Mouse (Mus musculus) liver, adult (tissue): ENCODE data around the gene Snapc4.

ENCODE experiments used
- GATA4 ChIP-seq: IDR thresholded peaks from 2 replicates; pipeline ENCODE4 v1.6.1; 2014; ENCODE audit warnings: mild to moderate bottlenecking, low read length; ENCODE audit not compliant: insufficient replicate concordance

The Snapc4 gene

GRCm38 (mm10) chr2:26380131-26380771 lies at the start of gene Snapc4:
Snapc4 (minus strand) TSS chr2:26380653.
- TF ChIP-seq GATA4 = no peak

GRCm38 (mm10) chr2:26429851-26430250 lies 49.4 kb upstream of the Snapc4 start:
- TF ChIP-seq GATA4 = no peak

- TF ChIP-seq GATA4 = no peak
These were observed 44.1 kb upstream of the Snapc4 start for GRCm38 (mm10) chr2:26424541-26424940.

GRCm38 (mm10) chr2:26423086-26423485 lies 42.6 kb upstream of the Snapc4 start:
- TF ChIP-seq GATA4 = no peak

- TF ChIP-seq GATA4 = no peak
These were observed 41.5 kb upstream of the Snapc4 start for GRCm38 (mm10) chr2:26421969-26422368.

- TF ChIP-seq GATA4 = no peak
These were observed 37.7 kb upstream of the Snapc4 start for GRCm38 (mm10) chr2:26418120-26418519.

- TF ChIP-seq GATA4 = no peak
These were observed 36.6 kb upstream of the Snapc4 start for GRCm38 (mm10) chr2:26417066-26417465.

GRCm38 (mm10) chr2:26410931-26411411 lies 30.5 kb upstream of the Snapc4 start:
- 0 out of 2 replicates have a peak, but pooled peaks have one; percentile 37 for TF ChIP-seq GATA4

GRCm38 (mm10) chr2:26410091-26410490 lies 29.6 kb upstream of the Snapc4 start:
- no peak for TF ChIP-seq GATA4

GRCm38 (mm10) chr2:26409362-26409761 lies 28.9 kb upstream of the Snapc4 start:
- no peak for TF ChIP-seq GATA4

- TF ChIP-seq GATA4 = peak; percentile 52; the same call in 1 of the 2 replicates
These were observed 28.3 kb upstream of the Snapc4 start, which contains the start of gene Inpp5e for GRCm38 (mm10) chr2:26408515-26409356. Inpp5e (minus strand) TSS chr2:26409203.

GRCm38 (mm10) chr2:26403306-26403705 lies 22.9 kb upstream of the Snapc4 start:
- TF ChIP-seq GATA4 = no peak

GRCm38 (mm10) chr2:26402265-26402664 lies 21.8 kb upstream of the Snapc4 start:
- no peak for TF ChIP-seq GATA4

- TF ChIP-seq GATA4 = no peak
These were observed 20.6 kb upstream of the Snapc4 start for GRCm38 (mm10) chr2:26401023-26401422.

GRCm38 (mm10) chr2:26400296-26400695 lies 19.8 kb upstream of the Snapc4 start:
- no peak for TF ChIP-seq GATA4

- TF ChIP-seq GATA4 = no peak
These were observed 19.2 kb upstream of the Snapc4 start for GRCm38 (mm10) chr2:26399647-26400046.
